Mouse (Mus musculus) heart, postnatal 0 days (tissue): ENCODE measurements around the gene Sema3d. TPM values are rescaled to one million over a fixed set of nuclear protein-coding genes. Genes with fewer than 3 reads are reported as not detected.
A peak's percentile ranks its signal among the peaks of the same experiment; 100 is the strongest.

Source experiments
- ATAC-seq: fragments of 200-750 bp; cut with Nextera tagmentation; 2 replicates; pipeline ENCODE4 v1.8.0; 2017; ENCODE audit warnings: low read depth, moderate number of reproducible peaks, moderate library complexity; ENCODE audit not compliant: insufficient read depth
- DNase-seq: peaks from one replicate; pipeline ENCODE4 v3.0.0-alpha.2; 2016; ENCODE audit warnings: low spot score
- H3K27ac ChIP-seq: fragments of 300-500 bp; sonication (generic); 2 replicates; pipeline ENCODE4 v1.5.1; 2014; ENCODE audit warnings: low read depth, mild to moderate bottlenecking
- H3K27me3 ChIP-seq: fragments of 300-500 bp; sonication (generic); 2 replicates; pipeline ENCODE4 v1.6.1; 2014; ENCODE audit warnings: low read length, mixed read lengths; ENCODE audit not compliant: control insufficient read depth, insufficient read depth
- H3K36me3 ChIP-seq: fragments of 300-500 bp; sonication (generic); replicated peaks from 2 replicates; pipeline ENCODE4 v1.6.1; 2014; ENCODE audit warnings: low read length, mixed read lengths; ENCODE audit not compliant: control insufficient read depth, insufficient read depth
- H3K4me1 ChIP-seq: fragments of 300-500 bp; sonication (generic); 2 replicates; pipeline ENCODE4 v1.6.1; 2014; ENCODE audit warnings: antibody characterized with exemption; ENCODE audit not compliant: control insufficient read depth, insufficient read depth
- H3K4me2 ChIP-seq: fragments of 300-500 bp; sonication (generic); 2 replicates; pipeline ENCODE4 v1.6.1; 2014; ENCODE audit warnings: low read depth, mild to moderate bottlenecking, low read length, moderate library complexity
- H3K4me3 ChIP-seq: fragments of 300-500 bp; sonication (generic); 2 replicates; pipeline ENCODE4 v1.5.1; 2014; ENCODE audit warnings: low read depth, low read length
- H3K9ac ChIP-seq: fragments of 300-500 bp; sonication (generic); replicated peaks from 2 replicates; pipeline ENCODE4 v1.6.1; 2014; ENCODE audit warnings: low read depth, low read length, mixed read lengths
- H3K9me3 ChIP-seq: fragments of 300-500 bp; sonication (generic); replicated peaks from 2 replicates; pipeline ENCODE4 v1.6.1; 2016; ENCODE audit warnings: low read length; ENCODE audit not compliant: control insufficient read depth
- CTCF ChIP-seq: IDR thresholded peaks from 2 replicates; pipeline ENCODE4 v1.5.1; 2016; ENCODE audit warnings: antibody characterized with exemption, control low read depth, low read depth
- EP300 ChIP-seq: IDR thresholded peaks from 2 replicates; pipeline ENCODE4 v1.6.1; 2016; ENCODE audit warnings: antibody characterized with exemption, low read depth
- WGBS: fragments of 180-500 bp; shearing (Covaris S2); extraction: QIAGEN DNeasy Blood & Tissue Kit; methylation state at CpG from one replicate; pipeline ENCODE4 v1.1.7; 2014; 5-methylcytosine and 5-hydroxymethylcytosine counted together
- polyA plus RNA-seq: library from polyadenylated mRNA; unstranded; fragments of >200 nt; fragmentation: Nextera tagmentation; extraction: Ambion mirVana; gene quantifications from 2 replicates; pipeline ENCODE4 v1.2.1, GENCODE M21; 2015
- total RNA-seq: library from RNA; depleted of rRNA; stranded (reverse); fragments of >200 nt; gene quantifications from 2 replicates; pipeline ENCODE4 v1.2.3, GENCODE M21; 2014; ENCODE audit warnings: low replicate concordance

Sema3d gene
- total and polyA plus RNA-seq, 2 experiments from 2014 or later: 3.8 to 4.7 TPM

DNA sequence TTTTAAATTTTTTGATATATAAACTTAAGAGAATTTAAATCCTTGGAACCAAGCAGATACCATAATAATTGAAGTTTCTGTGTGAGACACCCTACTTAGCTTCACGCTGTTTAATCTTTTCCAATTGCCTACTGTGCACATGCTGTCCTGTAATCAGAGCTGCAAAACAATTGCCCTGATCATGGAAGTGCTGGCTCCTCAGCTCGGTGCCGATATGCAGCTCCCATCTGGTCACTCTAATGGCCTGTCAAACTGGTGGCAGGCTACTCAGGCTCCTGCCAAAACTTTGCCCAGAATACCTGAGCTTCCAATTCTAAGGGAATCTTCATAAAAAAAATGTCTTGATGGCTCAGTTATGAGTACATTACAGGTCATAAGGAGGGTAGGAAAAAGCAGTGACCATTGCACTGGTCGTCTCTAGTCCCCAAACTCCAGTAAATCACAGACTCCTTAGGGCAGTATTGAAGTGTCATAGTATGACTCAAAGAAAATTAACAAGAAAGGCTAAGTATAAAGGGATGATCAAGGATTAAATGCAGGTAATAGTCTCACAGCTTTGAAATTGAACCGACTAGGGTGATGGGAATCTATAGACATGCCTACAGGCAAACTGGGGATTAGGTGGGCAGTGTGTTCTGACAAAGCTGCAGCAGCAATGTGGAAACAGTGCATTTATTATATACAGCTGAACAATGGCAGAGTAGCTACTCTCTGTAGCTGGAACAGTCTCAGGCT lies 91.9 kb downstream of the Sema3d start:
- WGBS: 57% methylated on average over 5 of the region's 5 CpGs
- no peak for DNase-seq
- Histone ChIP-seq H3K27ac (no peak overlapping the region), H3K36me3 (no peaks in the 10 kb centered on the region), H3K4me1 (no peaks in the 10 kb centered on the region; the same call in 1 of the 2 replicates), H3K27me3 (no peaks in the 10 kb centered on the region), H3K4me2 (no peak overlapping the region), H3K4me3 (no peak overlapping the region), H3K9me3 (no peaks in the 10 kb centered on the region), H3K9ac (no peak overlapping the region)
- no peak for TF ChIP-seq CTCF
- no peak for TF ChIP-seq EP300
- ATAC-seq: no peak

DNA sequence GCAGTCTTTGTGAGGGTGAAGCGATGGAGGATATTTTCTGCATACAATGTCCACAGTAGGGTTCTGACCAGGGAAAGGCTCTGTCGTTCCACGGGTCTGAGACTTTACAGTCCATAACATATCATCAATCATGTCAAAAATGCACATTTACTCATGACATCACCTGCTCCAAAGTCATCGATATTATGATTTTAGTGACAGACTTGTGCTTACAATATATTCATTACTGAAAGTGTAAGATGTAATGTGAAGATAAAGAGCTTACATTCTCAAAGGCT lies 92.4 kb downstream of the Sema3d start:
- no peaks in the 10 kb centered on the region for H3K9me3 ChIP-seq
- no peaks in the 10 kb centered on the region; the same call in 1 of the 2 replicates for H3K4me1 ChIP-seq
- TF ChIP-seq EP300: no peak
- no peak for TF ChIP-seq CTCF
- H3K4me3 ChIP-seq: no peak overlapping the region
- H3K27me3 ChIP-seq: no peaks in the 10 kb centered on the region
- 80% methylated on average over 4 of the region's 4 CpGs for WGBS
- H3K9ac ChIP-seq: no peak overlapping the region
- ATAC-seq (no peak), DNase-seq (no peak)
- H3K27ac ChIP-seq: no peak overlapping the region
- no peaks in the 10 kb centered on the region for H3K36me3 ChIP-seq
- no peak overlapping the region for H3K4me2 ChIP-seq

DNA sequence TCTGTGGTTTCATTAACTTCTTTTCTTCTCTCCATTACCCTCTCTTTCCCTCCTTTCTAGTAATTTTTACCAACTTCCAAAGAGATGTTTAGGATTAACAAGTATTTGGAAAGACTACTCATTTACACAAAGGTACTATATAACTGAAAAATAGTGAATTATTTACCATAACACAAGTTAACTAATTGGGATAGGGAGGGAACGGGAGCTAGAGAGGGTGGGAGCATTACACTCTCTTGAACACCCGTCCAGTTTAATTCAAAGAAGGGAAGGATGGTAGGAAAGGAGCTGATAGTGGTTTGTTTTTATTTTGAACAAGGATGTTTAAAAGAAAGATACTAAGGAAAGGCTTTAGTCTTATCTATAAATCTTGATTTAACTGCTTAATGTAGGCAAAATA lies 104.7 kb downstream of the Sema3d start:
- WGBS: 78% methylated on average over 2 of the region's 2 CpGs
- no peak overlapping the region for H3K27ac ChIP-seq

DNA sequence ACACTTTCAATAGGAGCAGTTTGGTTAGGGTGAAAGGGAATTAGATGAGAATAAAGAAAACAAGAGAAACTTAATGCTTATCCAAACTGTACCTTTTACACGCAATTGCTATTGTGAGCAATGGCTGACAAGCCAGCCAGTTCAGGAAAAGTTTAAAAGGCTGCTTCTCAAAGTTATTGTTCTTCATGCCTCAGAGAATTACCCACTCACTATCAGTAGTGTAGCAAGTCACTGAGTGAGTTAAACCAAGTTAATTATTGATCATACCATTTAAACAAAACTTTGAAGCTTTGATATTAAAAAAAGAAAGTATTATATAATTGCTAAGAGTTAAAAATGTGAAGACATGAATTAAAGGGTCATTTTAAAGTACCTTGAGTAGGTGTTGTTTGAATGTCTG lies 108.5 kb downstream of the Sema3d start:
- DNase-seq (no peak), ATAC-seq (no peak)
- no peaks in the 10 kb centered on the region for H3K36me3 ChIP-seq
- H3K9me3 ChIP-seq: no peaks in the 10 kb centered on the region
- H3K27me3 ChIP-seq: no peaks in the 10 kb centered on the region
- H3K4me3 ChIP-seq: no peak overlapping the region
- no peak overlapping the region for H3K9ac ChIP-seq
- 79% methylated on average over 1 of the region's 1 CpGs for WGBS
- TF ChIP-seq CTCF (no peak), EP300 (no peak)
- H3K4me2 ChIP-seq: no peak overlapping the region
- H3K27ac ChIP-seq: no peak overlapping the region
- H3K4me1 ChIP-seq: no peaks in the 10 kb centered on the region

More for the DNA sequence above, 104.7 kb downstream of the Sema3d start:
- Histone ChIP-seq H3K27me3 (no peaks in the 10 kb centered on the region), H3K4me1 (no peaks in the 10 kb centered on the region), H3K4me3 (no peak overlapping the region), H3K4me2 (no peak overlapping the region), H3K36me3 (no peaks in the 10 kb centered on the region), H3K9me3 (no peaks in the 10 kb centered on the region), H3K9ac (no peak overlapping the region)
- no peak for TF ChIP-seq CTCF
- TF ChIP-seq EP300: no peak
- ATAC-seq (no peak), DNase-seq (no peak)

DNA sequence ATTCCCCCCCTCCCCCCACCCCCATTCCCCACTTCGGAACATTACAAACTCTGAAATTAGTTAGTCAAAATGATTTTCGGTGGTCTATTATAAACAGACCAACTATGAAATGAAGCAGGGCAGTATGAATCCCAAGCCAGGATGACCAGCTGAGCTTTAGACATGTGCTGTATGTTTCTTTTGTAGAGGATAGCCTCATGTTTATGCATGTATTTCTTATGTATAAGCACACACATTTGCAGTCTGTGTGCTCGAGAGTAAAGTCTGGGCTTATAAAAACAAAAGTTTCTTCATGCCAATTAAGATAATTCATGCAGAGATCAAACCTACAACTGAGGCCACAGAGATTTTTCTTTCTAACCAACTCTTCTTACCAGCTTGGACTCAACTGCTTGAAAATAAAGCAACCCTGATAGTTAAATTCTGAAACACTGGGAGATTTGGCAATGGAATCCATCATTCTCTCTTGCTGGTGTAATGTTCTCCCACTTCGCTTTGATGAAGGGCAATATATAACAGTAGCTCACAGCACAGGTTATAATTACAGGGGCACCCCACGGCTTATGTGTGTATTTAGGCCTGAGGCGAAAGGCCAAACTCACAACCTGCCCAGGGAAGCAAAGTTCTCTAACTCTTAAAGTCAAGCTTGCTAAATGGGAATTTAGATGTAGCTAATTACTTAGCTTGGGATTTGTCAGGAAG lies 115.2 kb downstream of the Sema3d start:
- Histone ChIP-seq H3K36me3 (no peaks in the 10 kb centered on the region), H3K4me2 (no peak overlapping the region), H3K9me3 (no peaks in the 10 kb centered on the region), H3K27me3 (no peaks in the 10 kb centered on the region), H3K4me3 (no peak overlapping the region), H3K27ac (0 out of 2 replicates have a peak overlapping the region, but pooled peaks have one; percentile 4), H3K4me1 (peaks cover 21% of the 10 kb centered on the region; the same call in 1 of the 2 replicates), H3K9ac (no peak overlapping the region)
- WGBS: 88% methylated on average over 6 of the region's 6 CpGs
- DNase-seq: no peak
- TF ChIP-seq CTCF: no peak
- no peak for TF ChIP-seq EP300
- ATAC-seq: no peak

DNA sequence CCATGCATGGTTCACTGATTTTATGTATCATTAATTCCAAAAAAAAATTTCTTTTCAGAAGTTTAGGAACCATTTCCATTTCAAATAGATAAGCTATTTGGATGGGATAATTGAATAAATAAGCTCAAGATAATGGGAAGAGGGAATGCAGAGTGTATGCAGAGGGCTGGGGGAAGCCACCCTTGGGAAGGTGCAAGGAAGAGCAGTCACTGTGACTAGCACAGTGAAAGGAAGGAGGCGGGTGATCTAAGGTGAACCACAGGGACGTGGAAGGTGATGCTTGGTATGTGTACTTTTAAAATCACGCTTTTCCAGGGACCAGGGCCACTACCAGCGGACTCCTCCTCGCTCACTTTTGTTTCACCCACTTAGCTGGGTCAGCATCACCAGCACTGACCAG lies 115.9 kb downstream of the Sema3d start:
- Histone ChIP-seq H3K9me3 (no peaks in the 10 kb centered on the region), H3K4me2 (no peak overlapping the region), H3K4me1 (peaks cover 21% of the 10 kb centered on the region; the same call in 1 of the 2 replicates), H3K36me3 (no peaks in the 10 kb centered on the region), H3K27ac (peak overlapping the region; percentile 87), H3K4me3 (no peak overlapping the region), H3K9ac (no peak overlapping the region), H3K27me3 (no peaks in the 10 kb centered on the region)
- ATAC-seq (no peak), DNase-seq (no peak)
- TF ChIP-seq EP300 (no peak), CTCF (no peak)
- WGBS: 90% methylated on average over 5 of the region's 5 CpGs
